Mouse (Mus musculus): ENCODE data around the gene Macrod2.

Gene Macrod2

DNA sequence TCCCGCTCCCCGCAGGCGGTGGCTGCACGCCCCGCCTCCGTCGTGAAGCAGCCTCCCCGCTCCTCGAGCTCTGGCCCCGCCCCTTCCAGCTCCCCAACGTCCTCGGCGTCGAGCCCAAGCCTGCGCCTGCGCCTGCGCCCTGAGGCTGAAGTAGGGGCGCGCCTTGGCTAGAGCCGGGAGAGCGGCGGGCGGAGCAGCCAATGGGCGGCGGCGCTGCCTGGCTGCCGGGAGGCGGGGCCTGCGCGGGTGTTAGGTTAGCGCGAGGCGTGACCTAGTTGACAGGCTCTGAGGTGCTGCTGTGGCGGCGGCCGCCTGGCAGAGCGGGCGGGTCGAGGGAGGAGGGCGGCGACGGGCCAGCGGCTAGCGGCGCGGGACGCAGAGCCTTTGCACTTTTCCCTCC is at the start of gene Macrod2:
TSS of gene Macrod2 (plus strand) at position 131 of the 400 bp plus-strand sequence.
- DNase-seq: peak; percentile 99

DNA sequence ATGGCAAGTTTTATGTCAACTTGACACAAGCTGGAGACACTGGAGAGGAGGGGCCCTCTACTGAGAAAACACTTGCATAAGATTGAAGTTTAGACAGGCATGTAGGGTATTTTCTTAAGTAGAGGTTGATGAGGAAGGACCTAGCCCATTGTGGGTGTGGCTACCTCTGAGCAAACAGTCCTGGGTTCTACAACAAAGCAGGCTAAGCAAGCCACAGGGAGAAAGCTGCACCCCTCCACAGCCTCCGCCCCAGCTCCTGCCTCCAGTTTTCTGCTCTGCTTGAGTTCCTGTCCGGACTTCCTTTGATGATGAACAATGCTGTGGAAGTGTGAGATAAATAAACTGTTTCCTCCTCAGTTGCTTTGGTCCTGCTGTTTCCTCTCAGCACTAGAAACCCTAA is 35.2 kb upstream of the Macrod2 start:
- no peak for DNase-seq

DNA sequence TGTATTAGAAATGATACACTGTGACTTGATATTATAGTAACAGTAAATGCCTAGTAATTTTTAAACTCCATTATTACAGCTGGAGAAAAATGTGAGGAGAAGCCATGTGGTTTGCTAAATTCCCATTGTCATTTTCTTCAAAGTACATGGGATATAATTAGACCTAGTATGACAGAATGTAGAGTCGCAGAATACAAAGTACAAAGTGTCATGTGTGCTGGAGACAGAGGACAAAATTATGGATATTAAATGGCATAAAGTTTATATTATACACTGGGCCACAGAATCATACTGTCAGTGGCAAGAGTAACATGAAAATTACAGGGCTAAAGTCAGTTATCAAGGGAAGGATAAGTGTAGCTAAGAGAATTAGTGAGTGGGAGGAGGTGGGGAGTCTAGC is 30.3 kb upstream of the Macrod2 start:
- no peak for DNase-seq

DNA sequence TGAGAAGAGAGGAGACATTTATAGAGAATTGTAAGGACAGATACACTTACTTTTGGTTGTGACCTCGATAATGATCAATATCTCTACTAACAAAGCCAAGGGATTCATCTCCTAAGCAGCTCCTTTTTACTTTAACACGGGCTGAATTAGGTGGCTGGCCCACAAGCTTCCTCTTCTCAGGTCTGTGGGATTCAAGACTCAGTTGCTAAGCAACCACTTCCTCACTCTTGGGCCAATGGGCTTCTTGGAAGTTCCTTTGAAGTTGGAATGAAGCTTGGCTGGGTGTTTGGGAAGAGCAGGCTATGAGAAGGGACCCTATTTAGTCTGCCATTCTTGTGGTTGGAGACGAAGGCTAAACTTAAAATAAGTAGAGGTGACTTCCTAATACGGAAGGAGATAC is 5.6 kb upstream of the Macrod2 start, which contains the start of gene Sel1l2:
TSS of gene Sel1l2 (minus strand) at position 182 of the 400 bp plus-strand sequence.
- no peak for DNase-seq

DNA sequence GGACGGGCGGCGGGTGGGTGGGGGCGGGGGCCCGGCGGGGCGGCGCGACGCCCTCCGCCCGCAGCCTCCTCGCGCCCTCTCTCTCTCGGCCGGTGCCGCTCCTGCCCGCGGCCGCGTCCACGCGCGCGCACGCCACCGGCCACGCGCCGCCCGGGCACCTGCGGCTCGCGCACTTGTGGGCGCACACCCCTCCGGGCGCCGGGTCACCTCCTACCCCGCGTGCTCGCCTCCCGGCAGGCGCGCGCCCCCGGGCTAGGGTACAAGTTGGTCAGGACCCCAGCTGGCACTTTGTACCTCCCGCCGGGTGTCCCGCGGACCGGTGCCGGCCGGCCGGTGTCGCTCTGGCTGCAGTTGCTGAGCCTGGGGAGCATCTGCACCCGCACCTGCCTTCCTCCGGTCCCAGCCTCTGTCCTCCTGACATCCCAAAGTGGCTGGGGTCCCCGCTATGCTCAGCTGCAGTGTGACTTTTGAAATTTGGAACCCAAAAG is 679 bp downstream of the Macrod2 start:
- peak; percentile 65 for DNase-seq

DNA sequence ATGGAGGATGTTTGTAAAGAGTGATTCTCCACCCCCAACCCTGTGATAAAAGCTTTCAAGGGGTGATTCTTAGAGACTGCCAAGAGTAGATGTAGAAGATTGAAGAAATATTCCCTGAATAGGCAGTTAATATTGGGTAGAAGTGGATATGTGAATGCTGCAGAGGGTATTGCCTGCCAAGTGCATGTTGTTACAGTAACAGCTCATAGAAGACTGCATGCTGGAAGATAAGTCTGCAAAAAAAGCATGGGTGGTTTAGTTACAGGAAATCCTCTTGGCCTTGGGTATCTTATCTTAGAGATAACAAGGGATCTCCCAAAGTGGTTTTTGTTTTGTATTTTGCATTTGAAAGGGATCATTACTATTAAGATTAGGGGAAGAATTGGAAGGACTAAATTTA is 30.7 kb downstream of the Macrod2 start:
- DNase-seq: no peak

DNA sequence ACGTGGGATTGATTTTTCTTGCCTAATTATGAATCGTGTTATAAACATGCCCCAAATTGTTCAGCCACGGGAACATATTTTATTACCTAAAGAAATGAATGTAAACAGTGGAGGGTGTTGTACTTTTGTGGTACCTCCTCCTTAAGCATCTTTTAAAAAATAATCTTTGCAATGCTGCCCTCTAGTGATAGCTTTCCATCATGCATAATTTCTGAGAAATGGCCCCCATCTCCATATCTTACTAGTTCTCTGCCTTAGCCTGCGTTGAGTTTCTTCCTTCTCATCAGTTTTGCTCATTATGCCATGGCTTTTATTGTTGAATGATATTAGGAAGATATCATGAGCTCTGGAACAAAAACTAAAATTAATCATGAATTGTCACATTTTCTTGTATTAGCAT is 32.2 kb downstream of the Macrod2 start:
- DNase-seq: no peak

DNA sequence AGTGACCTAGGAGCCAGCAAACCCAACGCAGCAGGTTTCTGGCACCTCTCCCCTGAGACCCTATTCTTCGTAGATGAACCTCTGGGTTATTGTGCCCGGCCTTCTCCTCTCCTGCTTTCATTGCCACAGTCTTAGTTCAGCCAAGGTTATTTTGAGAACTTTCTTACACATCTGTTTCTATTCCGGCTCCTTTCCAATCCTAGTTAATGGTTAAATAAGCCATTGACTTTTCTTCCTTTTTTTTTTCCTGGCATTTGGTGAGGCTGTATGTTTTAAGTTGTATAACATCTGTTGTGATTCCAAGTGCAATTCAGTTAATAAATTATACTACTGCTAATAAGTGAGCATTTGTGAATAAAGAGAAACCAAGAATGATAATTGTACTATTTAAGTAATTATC is 44.0 kb downstream of the Macrod2 start:
- DNase-seq: no peak

DNA sequence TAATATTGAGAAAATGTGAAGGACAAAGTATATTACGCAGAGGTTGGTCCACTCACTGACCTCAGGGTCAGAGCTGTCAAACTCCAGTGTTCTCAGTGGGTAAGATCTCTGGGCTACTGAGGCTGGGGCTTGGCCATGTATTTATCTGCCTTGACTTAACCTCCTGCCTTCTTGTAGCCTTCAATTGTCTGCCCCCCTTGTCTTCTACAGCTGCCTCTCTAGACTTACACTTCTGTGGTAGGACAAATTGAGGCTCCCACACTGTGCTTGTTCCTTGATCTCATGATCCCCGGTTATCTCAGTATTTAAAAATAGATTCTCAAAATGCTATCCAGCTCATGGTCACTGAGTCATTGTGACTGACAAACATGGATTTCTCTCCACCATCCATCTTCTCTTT is 53.5 kb downstream of the Macrod2 start:
- DNase-seq: no peak

DNA sequence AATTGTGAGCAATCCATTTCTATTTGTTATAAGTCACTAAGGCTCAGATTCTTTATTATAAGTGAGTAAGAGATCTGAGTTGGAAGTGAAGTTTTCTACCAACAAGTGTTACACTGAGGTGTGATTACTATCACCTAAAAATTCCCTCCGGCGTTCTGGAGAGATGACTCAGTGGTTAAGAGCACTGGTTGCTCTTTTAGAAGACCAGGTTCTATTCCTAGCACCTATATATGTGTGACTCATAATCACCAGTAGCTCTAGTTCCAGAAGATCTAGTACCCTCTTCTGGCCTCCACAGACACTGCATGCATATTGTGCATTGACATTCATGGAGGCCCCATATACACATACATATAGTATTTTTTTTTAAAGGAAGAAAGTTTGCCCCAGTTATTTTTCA is 80.7 kb downstream of the Macrod2 start:
- no peak for DNase-seq

DNA sequence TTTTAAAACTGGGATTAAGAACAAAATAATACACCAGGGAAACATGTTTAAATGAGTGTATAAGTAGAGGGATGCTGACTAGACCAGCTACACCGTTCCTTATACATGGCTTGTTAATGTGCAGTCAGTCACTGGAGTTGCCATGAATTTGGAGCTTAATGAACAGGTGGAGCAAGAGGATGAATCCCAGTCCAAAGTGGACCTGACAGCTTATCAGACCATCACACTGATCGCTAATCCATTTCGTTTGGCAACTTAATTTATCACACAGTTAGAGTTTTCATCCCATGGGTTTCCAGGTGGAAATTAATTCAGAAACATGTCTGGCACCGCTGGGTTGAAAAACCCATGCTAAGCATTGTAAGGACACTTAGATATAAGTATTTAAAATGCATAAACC is 81.8 kb downstream of the Macrod2 start:
- DNase-seq: no peak

DNA sequence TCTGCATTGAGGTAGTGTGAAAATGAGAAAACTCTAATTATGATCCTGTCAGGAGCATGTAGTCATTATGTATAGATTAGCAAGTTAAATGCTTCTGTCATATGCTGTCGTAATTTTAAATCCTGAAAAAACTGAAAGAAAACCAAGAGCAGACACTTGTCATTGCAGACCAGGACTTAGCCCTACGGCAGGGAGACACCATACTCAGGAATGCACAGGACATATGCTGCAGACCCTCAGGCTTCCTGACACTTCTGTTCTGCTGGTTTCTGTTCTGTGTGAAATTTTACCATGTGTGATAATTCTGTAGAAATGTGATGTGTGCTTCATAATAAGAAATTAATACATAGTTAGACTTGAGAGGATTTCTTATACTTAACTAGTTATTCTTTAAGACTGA is 87.5 kb downstream of the Macrod2 start:
- no peak for DNase-seq

DNA sequence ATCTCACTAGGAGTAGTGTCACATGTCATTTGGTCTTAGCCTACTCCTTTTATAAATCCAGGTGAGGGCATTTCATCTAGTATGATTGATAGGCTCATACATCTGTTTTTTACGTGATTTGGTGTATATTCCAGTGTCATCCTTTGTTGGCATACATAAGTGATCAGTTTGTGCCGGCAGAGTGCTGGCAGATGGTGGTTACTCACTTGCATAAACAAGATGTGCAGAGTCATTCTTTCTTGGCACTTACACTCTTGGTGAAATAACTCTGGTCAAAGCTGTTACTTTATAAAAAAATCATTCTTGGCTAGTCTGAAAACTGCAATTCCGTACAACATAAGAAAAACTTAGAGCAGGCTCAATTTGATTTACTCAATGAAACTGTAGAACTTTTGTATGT is 102.6 kb downstream of the Macrod2 start:
- DNase-seq: no peak

DNA sequence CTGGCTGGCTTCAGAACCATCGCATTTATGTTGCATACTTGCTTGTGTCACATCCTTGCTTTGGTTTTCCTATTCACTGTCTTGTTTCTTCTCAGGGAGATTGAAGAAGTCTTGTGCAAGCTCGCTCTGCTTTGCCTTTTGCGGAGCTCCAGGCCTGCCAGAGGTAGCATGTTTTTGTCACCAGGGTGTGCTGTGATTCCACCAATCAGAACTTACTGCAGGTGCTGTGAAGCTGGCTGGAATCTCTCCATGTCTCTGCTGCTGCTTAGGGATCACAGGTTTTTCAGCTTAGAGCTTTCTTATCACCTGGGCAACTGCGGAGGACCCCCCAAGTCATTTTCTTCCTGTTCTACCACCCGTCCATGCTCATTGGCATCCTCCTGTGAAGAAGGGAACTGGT is 105.8 kb downstream of the Macrod2 start:
- DNase-seq: no peak

DNA sequence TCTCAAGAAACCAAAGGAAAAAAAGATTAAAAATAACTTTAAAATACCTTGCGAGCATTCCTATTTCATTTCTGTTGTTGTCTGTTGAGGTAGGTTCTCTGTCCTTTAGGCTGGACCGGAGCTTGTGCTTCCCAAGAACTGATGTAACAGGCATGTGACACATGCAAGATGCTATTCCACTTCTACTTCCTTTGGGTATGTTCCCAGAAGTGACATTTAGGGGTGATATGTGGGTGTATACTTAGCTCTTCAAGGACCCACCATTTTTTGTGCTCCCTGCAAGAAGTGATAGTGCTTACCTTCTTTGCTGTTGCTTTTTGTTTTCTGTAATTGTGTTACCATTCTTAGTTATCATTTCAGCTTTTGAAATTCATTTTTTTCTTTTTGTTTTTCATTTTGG is 126.4 kb downstream of the Macrod2 start:
- DNase-seq: no peak

DNA sequence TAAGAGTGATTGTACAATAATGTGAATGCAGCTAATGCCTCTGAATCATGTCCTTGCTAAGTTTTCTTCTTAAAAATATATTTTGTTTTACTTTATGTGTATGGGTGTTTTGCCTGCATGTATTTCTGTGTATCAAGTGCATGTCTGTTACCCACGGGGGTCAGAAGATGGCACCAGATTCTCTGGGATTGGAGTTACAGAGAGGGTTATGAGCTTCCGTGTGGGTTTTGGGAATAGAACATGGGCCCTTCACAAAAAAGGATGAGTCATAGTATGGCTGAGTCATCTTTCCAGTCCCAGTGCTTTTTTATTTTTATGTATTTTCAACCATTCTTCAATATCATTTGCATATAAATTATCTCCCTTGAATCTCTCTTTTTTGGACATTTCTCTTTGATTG is 135.1 kb downstream of the Macrod2 start:
- DNase-seq: no peak

DNA sequence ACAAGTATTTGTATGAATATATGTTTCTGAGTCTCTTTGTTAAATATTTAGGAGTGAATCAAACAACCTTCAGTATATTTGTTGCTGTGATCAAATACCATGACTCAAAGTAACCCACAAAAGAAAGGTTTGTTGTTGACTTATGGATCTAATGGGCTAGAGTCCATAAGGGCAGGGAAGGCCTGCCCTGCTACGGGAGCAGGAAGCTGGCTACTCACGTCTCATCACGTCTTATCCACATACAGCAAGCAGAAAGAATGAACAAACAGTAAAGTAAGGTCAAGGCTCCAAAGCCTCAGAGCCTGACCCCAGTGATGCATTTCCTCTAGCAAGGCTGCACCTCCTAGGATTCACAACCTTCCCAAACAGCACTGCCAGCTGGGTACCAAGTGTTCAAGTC is 136.9 kb downstream of the Macrod2 start:
- no peak for DNase-seq

DNA sequence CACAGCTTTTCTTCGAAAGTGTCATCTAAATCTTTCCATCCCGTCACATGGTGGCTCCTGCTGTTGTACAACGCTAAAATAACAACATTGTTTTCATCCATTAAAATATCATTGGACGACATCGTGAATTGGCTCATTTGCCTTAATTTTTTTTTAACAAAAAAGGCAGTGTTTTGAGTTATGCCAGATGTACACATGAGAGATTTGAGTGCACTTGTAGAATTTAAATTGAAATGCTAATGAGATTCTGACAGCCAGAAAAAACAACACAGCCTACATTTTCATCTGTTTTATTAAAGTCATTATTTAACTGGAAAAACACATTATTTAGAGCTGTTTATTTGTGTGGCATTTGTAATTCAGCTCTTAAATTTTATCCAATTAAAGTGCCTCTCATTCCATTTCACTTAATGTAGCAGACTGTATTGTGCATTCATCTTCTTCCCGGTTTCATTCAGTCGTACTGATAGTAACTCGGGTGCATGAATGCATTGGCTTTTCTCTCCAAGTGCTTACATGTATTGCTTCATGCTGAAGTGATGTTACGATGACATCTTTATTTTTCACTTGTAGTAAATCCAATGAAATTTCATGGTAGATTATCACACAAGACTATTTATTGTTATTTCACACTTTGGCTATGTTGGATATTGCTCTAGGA is 137.9 kb downstream of the Macrod2 start:
- DNase-seq: no peak

DNA sequence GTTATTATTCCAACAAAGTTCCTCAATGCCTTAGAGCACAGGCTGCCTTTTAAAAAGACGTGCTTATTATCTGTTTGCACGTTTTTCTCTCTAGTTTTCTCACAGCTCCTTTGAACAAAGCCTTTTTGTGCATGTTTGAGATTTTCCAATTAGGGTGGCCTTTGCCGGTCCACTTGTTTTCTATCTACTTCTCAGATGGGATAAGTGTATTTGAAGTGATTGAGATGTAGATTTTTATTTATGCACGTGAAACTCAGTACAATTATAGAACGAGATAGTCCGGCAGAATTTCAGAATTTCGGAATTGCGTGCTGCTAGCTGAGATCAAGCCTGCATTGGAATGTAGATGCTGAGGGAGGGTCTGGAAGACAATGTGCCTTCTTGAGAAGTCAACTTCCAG is 138.5 kb downstream of the Macrod2 start:
- no peak for DNase-seq

DNA sequence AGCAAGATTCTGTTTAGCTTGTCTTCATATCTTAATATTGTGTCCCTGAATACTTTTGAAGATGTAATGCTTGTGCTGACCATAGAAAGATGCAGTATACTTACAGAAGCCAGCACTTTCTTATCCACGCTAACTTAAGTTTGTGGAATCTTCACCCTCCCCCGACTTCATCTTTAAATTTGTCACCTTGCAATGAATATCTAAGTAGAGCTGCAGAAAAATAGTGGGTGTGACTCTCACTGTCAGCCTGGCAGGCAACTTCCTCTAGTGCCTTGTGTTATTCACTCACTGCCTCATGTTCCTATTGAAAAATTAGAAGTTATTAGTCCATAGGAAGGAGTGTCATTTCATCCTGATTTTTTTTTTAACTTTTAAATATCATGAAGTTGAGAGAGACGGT is 139.5 kb downstream of the Macrod2 start:
- DNase-seq: no peak

DNA sequence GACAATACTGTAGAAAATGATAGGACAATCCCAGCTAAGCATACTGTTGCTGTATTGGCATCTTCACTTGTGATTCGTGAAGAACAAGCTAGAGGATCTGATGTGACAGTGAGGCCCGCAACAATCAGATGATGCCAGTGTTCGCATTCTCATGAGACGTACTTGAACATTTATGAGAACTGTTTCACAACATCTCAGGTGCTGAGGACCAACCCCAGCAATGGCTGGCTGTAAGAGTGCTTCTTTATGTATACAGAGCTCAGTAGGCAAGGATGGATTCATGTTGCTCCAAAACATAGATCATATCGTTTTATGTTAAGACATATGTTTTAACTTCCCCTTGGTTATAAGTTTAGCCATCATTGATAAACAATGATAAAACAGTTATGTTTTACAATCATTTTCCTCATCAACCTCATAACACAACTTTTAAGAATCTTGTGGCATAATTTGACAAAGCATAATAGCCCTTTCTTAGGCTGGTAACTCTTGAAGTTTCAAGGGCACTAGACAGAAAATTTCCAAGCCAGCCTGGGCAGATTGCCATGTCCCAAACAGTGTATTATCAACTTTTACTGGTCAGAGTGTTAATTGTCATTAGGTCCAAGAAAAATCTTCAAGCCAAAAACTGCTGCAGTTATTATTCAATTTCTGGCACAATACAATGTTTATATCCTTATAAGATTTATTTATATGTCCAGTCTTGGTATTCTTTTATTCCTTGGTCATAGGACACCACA is 140.9 kb downstream of the Macrod2 start:
- DNase-seq: no peak

DNA sequence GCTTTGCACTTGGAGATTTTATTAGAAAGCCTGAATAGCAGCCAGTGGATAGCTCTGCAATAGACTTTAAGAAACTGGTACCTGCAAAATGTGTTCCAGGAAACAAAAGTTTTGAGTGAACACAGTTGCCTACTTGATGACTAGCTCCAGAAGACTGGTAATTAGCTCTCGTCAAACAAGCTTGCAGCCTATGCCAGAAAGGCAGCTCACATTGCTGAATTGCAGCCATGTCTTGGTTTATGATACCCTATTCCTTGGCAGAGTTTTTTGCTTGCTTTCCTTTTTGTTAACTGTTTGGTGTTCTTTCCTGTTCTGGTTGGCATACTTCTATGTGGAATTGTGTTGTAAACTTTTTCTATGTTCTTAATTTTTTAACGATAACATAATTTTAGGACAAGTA is 154.2 kb downstream of the Macrod2 start:
- DNase-seq: no peak

DNA sequence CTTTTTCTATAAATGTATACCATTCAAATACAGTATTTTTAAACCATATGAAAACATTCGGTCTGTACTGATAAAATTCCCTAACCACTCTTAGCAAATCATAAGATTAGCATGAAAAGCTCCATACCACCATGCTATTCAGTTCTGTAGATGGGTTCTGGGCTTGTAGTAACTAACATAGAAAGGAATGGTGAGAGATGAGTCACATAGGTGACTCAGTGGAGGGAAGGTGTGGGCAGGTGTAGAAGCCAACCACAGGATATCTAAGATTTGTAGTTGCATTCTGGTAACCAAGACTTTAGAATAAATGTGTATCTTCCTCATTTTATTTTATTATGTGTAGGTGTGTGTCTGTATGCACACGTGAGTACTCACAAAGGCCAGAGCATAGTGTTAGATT is 166.3 kb downstream of the Macrod2 start:
- no peak for DNase-seq

DNA sequence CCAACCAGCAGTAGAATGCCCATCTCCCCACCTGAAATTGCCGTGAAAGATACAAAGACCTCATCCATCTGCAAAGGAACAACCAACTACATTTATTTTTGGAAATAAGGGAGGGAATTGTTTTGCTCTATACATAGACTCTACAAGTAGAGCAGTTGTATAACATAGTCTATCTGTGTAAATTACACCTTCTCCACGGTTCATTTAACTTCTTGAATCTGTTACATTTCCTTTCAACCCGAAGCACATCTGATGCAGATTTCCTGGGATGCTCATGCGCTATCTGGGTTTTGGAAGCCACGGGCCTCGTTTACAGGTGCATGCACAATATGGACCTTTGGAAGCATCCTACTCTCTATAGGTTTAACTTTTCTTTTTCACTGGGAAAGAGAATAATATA is 175.8 kb downstream of the Macrod2 start:
- no peak for DNase-seq
